Mouse (Mus musculus) hematopoietic multipotent progenitor cell, adult 10-12 weeks (in vitro differentiated cells): Measurements from ENCODE around the gene Sec14l1. TPM values are rescaled to one million over a fixed set of nuclear protein-coding genes. Genes with fewer than 3 reads are reported as not detected.

ENCODE experiments used
- polyA plus RNA-seq: library from polyadenylated mRNA; stranded (reverse); fragments of >175 nt; gene quantifications from 2 replicates; pipeline ENCODE4 v1.2.3, GENCODE M21; 2012; ENCODE audit warnings: low replicate concordance

Sec14l1 gene
- 50.1 and 58.3 TPM in 2 replicates for polyA plus RNA-seq

DNA sequence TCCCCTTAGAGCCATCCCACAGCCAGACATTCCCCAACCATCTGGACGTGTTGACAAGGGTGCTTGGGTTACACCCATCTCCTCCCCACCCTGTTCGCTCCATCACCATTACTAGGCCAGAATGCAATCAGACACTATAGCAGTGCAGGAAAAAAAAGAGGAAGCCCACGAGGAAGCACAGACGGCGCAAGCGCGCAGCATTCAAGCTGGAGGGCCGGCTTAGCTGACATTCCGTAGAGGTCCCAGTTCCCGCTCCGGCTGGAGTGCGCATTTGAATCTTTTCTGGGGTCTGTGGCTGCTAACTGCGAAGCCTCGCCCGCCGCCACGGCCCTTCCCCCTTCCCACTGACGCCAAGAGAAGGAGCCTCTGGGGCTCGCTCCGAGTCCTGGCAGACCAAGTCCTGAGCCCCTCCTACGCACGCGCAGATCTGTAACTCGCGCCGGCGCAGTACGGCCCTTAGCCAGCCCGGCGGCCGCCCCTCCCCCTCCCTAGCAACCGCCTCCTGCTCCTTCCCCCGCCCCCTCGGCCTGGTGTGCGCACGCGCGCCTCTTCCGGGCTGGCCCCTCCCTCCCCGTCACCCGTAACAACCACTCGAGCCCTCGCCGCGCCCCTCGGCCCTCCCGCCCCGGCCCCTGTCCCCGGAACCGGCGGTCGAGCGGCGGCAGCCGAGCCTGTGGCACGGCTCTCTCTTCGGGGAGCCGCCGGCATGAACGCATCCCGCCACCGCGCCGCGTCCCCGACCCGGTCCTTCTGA lies at the start of gene Sec14l1:
Gene Sec14l1, plus strand, starts transcription at position 577 of the 754 bp plus-strand sequence.

DNA sequence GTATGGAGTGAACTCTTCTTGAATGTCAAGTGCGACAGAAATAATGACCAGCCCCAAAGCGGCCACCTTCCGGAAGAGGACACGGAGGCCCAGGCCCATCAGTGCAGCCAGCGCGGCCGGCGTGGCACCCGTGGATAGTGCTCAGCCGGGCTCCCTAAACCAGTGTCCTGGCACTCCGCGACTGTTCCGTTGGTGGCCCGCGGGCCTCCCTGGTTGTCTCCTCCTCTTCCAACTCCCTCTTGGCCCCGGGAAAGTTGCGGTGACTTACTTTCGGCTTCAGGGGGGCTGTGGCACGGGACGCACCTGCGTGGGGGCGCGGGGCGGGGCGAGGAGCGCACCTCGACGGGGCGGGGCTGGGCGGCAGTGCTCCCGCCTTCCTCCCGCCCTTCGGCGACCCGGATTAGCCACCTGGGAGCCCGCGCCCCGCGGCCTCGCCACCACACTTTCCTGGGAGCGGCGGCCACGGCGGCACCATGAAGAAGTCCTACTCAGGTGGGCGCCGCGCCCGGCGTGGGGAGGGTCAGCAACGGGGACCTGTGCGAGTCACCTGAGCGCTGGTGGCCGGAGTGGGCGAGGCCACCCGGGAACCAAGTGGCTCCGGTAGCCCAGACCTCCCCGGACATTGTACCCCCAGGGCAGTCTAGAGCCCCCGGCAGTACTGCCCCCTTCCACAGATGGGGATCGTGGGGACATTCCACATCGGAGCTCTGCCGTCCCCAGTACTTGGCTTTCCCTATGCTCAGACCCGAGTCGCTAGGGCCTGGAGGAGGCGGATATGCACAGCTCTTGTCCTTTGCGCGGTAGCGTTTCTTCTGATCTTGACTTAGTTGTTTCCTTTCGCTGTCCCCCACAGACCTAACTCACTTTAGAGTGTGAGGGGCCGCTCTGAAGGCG lies 84.6 kb downstream of the Sec14l1 start, which contains the start of gene Sept9:
Gene Sept9, plus strand, starts transcription at position 380 of the 894 bp plus-strand sequence.

Other genes starting within 250 kb of the Sec14l1 start
- gene Mgat5b, start 196.3 kb upstream of the Sec14l1 start, polyA plus RNA-seq = 0.04 TPM in 1 of 2 replicates, not detected in the other
- gene Sept9, start 84.5 kb downstream of the Sec14l1 start, polyA plus RNA-seq = 288 and 592 TPM in 2 replicates